In genomic region chr13:93130674-93131073, GRCm38 (mm10) we compare ENCODE assay signal across 18 mouse cellular contexts. TPM values are rescaled to one million over a fixed set of nuclear protein-coding genes. Genes with fewer than 3 reads are reported as not detected.
"Had no signal": no experiment of that assay in that cellular context is flagged by ENCODE, and none has a peak within 500 bp of the region (broad histone marks: within the 10 kb centered on the region; RNA-seq: fewer than 3 reads in every experiment).

No protein-coding gene starts in this region.

- H3K4me2 ChIP-seq: lung, embryonic 15.5 days; midbrain, embryonic 12.5 days; midbrain, embryonic 15.5 days; neural tube, embryonic 12.5 days; stomach, embryonic 15.5 days had no signal

- H3K4me1 ChIP-seq: lung, embryonic 15.5 days; megakaryocyte, embryonic 14.5 days; midbrain, embryonic 15.5 days; neural tube, embryonic 12.5 days; stomach, embryonic 15.5 days had no signal

- DNase-seq: liver, postnatal 0 days; lung, adult 2 months; lung, postnatal 14 days; lung, postnatal 36 days; right cerebral cortex, postnatal 14 days; thymus, adult 2 months; thymus, postnatal 25 days; thymus, postnatal 4 days had no signal

- ATAC-seq: liver, postnatal 0 days; lung, postnatal 0 days; midbrain, embryonic 15.5 days had no signal

- H3K27ac ChIP-seq: lung, embryonic 15.5 days; macrophage; midbrain, embryonic 12.5 days; midbrain, embryonic 15.5 days; neural tube, embryonic 12.5 days; stomach, embryonic 15.5 days; stomach, postnatal 0 days had no signal

- H3K9me3 ChIP-seq: lung, embryonic 15.5 days; midbrain, embryonic 12.5 days; midbrain, embryonic 15.5 days; neural tube, embryonic 12.5 days; stomach, embryonic 15.5 days had no signal

- H3K36me3 ChIP-seq: lung, embryonic 15.5 days; midbrain, embryonic 12.5 days; midbrain, embryonic 15.5 days; neural tube, embryonic 12.5 days; stomach, embryonic 15.5 days had no signal

- H3K27me3 ChIP-seq: lung, embryonic 15.5 days; midbrain, embryonic 12.5 days; midbrain, embryonic 15.5 days; neural tube, embryonic 12.5 days; stomach, embryonic 15.5 days had no signal

- H3K9ac ChIP-seq: liver, postnatal 0 days; lung, embryonic 15.5 days; midbrain, embryonic 12.5 days; midbrain, embryonic 15.5 days; neural tube, embryonic 12.5 days; stomach, embryonic 15.5 days had no signal

- H3K4me3 ChIP-seq: lung, embryonic 15.5 days; megakaryocyte, embryonic 14.5 days; midbrain, embryonic 12.5 days; midbrain, embryonic 15.5 days; neural tube, embryonic 12.5 days; stomach, embryonic 15.5 days had no signal

RNA-seq across cellular contexts. Expression of gene Cmya5, which starts 13.8 kb away (rescaled TPM):
- total RNA-seq: megakaryocyte progenitor cell, adult 5-6 weeks had no signal
- polyA plus RNA-seq: midbrain, embryonic 12.5 days had no signal
